Mouse (Mus musculus) left cerebral cortex, postnatal 14 days (tissue): ENCODE results near the gene Osbpl11. TPM values are rescaled to one million over a fixed set of nuclear protein-coding genes. Genes with fewer than 3 reads are reported as not detected.

Experiments used
- DNase-seq, 2 experiments: peaks; one replicate each; pipeline ENCODE4 v3.0.0; 2021 to 2022; ENCODE audit warnings: low spot score in 2 of 2, mixed read lengths in 1 of 2
- intact Hi-C: fragments of 180-260 bp; cut with DNase I; formaldehyde crosslinking; loops from one replicate; pipeline ENCODE4 v1.15.1; 2025
- total RNA-seq, 2 experiments: library from RNA; stranded (reverse); gene quantifications; 2 replicates each; pipeline ENCODE4 v1.2.3; 2021

Gene Osbpl11
- total RNA-seq, 2 experiments from 2014 or later = 16.6 to 22.5 TPM

DNA sequence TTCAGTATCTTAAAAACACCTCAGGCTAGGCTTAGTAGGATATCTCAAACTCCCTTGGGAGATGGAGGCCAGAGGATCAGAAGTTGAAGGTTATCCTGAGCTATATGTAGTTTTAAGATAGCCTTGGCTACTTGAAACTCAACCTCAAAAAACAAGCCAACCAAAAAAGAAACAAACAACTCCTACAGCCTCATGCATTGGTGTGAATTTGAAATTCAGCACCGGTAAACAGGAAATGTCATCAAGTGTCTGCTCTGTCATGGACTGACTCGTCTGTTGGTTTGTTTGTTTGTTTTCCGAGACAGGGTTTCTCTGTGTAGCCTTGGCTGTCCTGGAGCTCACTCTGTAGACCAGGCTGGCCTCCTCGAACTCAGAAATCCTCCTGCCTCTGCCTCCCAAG lies 87.0 kb downstream of the Osbpl11 start:
- intact Hi-C loops = no loop called here
- DNase-seq = no peak

DNA sequence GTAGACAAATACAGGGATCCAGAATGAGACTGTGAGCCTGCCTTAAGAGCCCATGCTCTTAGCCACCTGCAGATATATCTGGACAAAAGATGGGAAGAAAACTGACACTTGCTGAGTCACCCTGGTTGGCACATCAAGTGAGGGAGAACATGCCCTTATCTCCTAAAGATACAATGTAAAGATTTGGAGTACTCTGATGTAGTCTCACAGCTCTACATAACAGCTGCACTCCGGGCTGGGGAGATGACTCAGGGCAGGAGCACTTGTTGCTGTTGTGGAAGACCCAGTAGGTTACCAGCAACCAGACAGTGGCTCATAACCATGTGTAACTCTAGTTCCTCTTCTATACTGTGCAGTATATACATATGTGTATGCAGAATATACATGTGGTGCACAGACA lies 98.2 kb downstream of the Osbpl11 start:
- intact Hi-C loops = no loop called here
- no peak for DNase-seq

DNA sequence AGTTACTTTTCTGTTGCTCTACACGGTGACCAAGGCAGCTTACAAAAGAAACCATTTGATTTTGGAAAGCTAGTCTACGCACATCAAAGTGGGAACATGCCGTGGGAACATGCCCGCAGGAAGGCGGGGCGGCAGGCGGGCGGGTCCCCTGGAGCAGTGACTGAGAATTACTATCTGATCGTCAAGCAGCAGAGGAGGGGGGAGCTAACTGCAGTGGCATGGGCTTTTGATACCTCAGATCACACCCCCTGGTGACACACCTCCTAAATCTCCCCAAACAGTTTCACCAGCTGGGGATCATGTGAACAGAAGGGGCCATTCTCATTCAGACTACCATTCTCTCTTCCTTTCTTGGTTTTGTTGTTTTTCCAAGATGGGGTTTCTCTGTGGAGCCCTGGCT lies 103.7 kb downstream of the Osbpl11 start:
- intact Hi-C loops = no loop called here
- DNase-seq = no peak

DNA sequence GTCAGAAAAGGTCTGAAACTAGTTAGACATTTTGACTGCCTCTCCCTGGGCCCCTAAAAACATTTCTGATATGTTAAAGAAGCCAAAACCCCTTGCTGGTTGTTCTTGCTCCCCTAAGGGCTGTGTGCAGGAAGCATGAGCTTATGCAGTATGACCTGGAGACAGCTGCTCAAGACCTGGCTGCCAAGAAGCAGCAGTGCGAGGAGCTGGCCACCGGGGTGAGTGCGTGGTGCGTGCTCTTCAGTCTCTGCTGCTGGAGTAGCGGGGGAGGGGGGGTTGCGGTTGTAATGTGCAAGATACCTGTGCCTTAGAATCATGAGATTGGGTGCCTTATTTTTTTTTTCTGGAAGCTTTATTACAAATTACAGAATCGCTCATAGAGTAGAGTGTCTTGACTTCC lies 105.1 kb downstream of the Osbpl11 start:
- DNase-seq = no peak
- intact Hi-C loops = no loop called here

DNA sequence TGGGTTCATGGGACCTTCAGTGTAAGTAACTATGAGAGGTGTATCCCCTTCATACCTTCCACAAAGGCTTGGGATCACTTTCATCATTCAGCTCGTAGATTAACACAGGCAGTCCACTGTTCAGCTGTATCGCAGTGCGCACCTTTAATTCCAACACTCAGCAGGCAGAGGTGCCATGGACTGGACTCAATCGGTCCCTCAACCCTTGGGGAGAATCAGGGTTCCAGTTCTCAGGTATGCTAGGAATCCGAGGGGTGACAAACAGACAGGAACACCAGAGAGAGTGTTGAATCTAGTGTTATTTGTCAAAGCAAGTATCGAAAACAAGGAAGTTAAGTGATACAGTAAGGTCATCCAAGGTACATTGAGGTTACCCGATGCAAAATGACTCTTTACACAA lies 107.4 kb downstream of the Osbpl11 start:
- no peak for DNase-seq

More for the DNA sequence above, 107.4 kb downstream of the Osbpl11 start:
- intact Hi-C loops = no loop called here

Other genes with a start within 250 kb of the Osbpl11 start
- 1 to 10 TPM; 4.4 to 6.2 TPM for gene Iqcg, start 128.9 kb upstream of the Osbpl11 start, total RNA-seq
- 100 to 1,000 TPM; 237 to 241 TPM for gene Rpl35a, start 128.6 kb upstream of the Osbpl11 start, total RNA-seq
- gene Lmln, start 122.5 kb upstream of the Osbpl11 start, total RNA-seq = 10 to 100 TPM; 17.7 to 20.7 TPM
- 10 to 100 TPM; 46.5 to 49.7 TPM for gene Snx4, start 66.4 kb downstream of the Osbpl11 start, total RNA-seq
- gene Zfp148, start 195.8 kb downstream of the Osbpl11 start, total RNA-seq = 100 to 1,000 TPM; 101 to 109 TPM